Mouse (Mus musculus) limb, embryonic 15.5 days (tissue): ENCODE measurements around the gene Tex37. TPM values are rescaled to one million over a fixed set of nuclear protein-coding genes. Genes with fewer than 3 reads are reported as not detected.

Source experiments
- ATAC-seq: fragments of 200-750 bp; cut with Nextera tagmentation; 2 replicates; pipeline ENCODE4 v1.8.0; 2017; ENCODE audit warnings: low read depth, moderate TSS enrichment; ENCODE audit not compliant: insufficient number of reproducible peaks, low FRiP score, low TSS enrichment
- H3K27ac ChIP-seq: fragments of 300-500 bp; sonication (generic); 2 replicates; pipeline ENCODE4 v1.5.1; 2015; ENCODE audit warnings: moderate library complexity, mild to moderate bottlenecking, inconsistent platforms
- H3K27me3 ChIP-seq: fragments of 300-500 bp; sonication (generic); 2 replicates; pipeline ENCODE4 v1.6.1; 2015; ENCODE audit warnings: inconsistent platforms
- H3K36me3 ChIP-seq: fragments of 300-500 bp; sonication (generic); 2 replicates; pipeline ENCODE4 v1.6.1; 2015; ENCODE audit warnings: inconsistent platforms
- H3K4me1 ChIP-seq: fragments of 300-500 bp; sonication (generic); 2 replicates; pipeline ENCODE4 v1.6.1; 2015; ENCODE audit warnings: inconsistent platforms
- H3K4me2 ChIP-seq: fragments of 300-500 bp; sonication (generic); 2 replicates; pipeline ENCODE4 v1.6.1; 2015; ENCODE audit warnings: mild to moderate bottlenecking, inconsistent platforms
- H3K4me3 ChIP-seq: fragments of 300-500 bp; sonication (generic); 2 replicates; pipeline ENCODE4 v1.5.1; 2015; ENCODE audit warnings: mild to moderate bottlenecking, inconsistent platforms
- H3K9ac ChIP-seq: fragments of 300-500 bp; sonication (generic); 2 replicates; pipeline ENCODE4 v1.6.1; 2015; ENCODE audit warnings: inconsistent platforms
- H3K9me3 ChIP-seq: fragments of 300-500 bp; sonication (generic); 2 replicates; pipeline ENCODE4 v1.6.1; 2016; ENCODE audit warnings: inconsistent platforms
- WGBS: fragments of 180-500 bp; shearing (Covaris S2); methylation state at CpG from one replicate; pipeline ENCODE4 v1.1.7; 2015; 5-methylcytosine and 5-hydroxymethylcytosine counted together
- polyA plus RNA-seq: library from polyadenylated mRNA; unstranded; fragments of >200 nt; fragmentation: Nextera tagmentation; extraction: Ambion mirVana; gene quantifications from 2 replicates; pipeline ENCODE4 v1.2.1, GENCODE M21; 2015

The Tex37 gene
- polyA plus RNA-seq, 1 experiment from 2014 or later, result not detected

DNA sequence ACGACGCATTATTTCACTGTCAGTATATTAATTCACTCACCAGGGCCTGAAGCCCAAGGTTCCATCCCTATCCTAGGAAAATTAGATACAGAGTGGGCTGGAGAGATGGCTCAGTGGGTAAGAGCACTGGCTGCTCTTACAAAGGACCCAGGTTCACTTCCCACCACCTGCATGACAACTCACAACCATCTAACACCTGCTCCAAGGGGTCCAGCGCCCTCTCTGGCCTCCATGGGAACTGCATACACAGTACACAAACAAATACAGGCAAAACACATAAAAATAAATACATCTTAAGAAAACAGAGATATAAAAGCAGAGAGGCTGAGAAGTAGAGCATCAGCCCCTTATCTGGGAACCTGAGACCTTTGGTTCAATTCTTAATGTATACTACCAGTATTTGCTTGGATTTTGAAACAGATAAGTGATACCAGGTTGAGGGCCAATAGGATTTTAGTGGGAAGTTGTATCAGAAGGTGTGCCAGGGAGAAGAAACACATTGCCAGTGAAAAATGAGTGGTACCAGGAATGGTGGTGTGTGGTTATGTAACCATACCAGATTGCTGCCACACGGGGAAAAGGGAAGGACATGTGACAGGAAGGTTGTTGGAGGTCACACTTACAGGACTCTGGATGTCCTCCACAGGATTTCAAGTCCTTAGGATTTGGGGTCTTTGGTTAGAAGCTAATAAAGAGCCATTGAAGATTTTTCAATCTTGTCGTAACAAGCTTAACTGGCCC lies 44.5 kb downstream of the Tex37 start:
- WGBS, result 76% methylated on average over 5 of the region's 5 CpGs

DNA sequence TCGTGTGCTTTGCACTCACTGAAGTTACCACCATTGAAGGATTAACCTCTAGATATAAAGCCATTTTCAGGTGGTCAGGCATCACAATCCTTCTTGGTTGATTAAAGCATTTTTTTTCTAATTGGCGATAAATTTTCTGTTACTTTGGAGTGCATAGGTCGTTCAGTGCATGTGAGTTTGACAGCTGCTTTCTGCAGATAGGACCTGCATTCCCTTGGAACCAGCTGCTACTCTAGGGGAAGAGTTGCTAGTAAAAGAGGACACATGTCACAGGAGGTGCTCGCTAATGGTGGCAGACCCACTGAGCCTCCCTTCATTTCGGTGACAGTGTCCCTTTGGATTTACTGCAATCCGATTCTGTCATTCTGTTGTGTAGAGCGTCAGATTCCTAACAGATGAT lies 46.2 kb downstream of the Tex37 start:
- no peak overlapping the region for H3K4me3 ChIP-seq
- H3K4me2 ChIP-seq, result no peak overlapping the region
- no peak overlapping the region for H3K27ac ChIP-seq
- no peak for ATAC-seq
- no peaks in the 10 kb centered on the region; the same call in 1 of the 2 replicates for H3K36me3 ChIP-seq
- H3K9me3 ChIP-seq, result no peaks in the 10 kb centered on the region
- H3K4me1 ChIP-seq, result no peaks in the 10 kb centered on the region; the same call in 1 of the 2 replicates
- no peaks in the 10 kb centered on the region for H3K27me3 ChIP-seq
- 79% methylated on average over 7 of the region's 7 CpGs for WGBS
- H3K9ac ChIP-seq, result no peak overlapping the region

More for the DNA sequence above, 44.5 kb downstream of the Tex37 start:
- Histone ChIP-seq H3K9me3 (no peaks in the 10 kb centered on the region), H3K9ac (no peak overlapping the region), H3K4me1 (no peaks in the 10 kb centered on the region; the same call in 1 of the 2 replicates), H3K27ac (no peak overlapping the region), H3K27me3 (no peaks in the 10 kb centered on the region), H3K4me2 (no peak overlapping the region), H3K4me3 (no peak overlapping the region), H3K36me3 (peaks cover 7% of the 10 kb centered on the region)
- no peak for ATAC-seq

DNA sequence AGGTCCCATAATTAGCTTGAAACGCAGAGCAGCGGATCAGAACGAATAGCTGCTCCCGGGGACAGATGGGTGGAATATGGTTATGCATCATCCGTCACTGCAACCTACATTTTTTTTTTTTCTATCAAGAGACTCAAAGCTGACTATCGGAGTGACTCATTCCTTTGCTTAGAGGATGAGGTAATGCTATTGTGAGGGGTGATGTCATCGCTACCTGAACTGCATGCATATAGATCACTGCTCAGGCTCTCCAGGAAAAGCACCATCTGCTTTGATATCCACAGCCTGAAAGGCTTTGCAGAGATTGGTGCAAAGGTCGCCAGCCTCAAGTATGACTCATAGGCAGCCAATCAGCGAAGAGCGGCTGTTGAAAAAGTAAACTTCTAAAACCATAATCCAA lies 46.6 kb downstream of the Tex37 start:
- no peak overlapping the region for H3K9ac ChIP-seq
- 74% methylated on average over 10 of the region's 10 CpGs for WGBS
- ATAC-seq, result no peak
- H3K36me3 ChIP-seq, result no peaks in the 10 kb centered on the region; the same call in 1 of the 2 replicates
- no peak overlapping the region for H3K27ac ChIP-seq
- no peaks in the 10 kb centered on the region for H3K27me3 ChIP-seq
- H3K4me2 ChIP-seq, result no peak overlapping the region
- no peak overlapping the region for H3K4me3 ChIP-seq
- H3K9me3 ChIP-seq, result no peaks in the 10 kb centered on the region
- no peaks in the 10 kb centered on the region; the same call in 1 of the 2 replicates for H3K4me1 ChIP-seq

DNA sequence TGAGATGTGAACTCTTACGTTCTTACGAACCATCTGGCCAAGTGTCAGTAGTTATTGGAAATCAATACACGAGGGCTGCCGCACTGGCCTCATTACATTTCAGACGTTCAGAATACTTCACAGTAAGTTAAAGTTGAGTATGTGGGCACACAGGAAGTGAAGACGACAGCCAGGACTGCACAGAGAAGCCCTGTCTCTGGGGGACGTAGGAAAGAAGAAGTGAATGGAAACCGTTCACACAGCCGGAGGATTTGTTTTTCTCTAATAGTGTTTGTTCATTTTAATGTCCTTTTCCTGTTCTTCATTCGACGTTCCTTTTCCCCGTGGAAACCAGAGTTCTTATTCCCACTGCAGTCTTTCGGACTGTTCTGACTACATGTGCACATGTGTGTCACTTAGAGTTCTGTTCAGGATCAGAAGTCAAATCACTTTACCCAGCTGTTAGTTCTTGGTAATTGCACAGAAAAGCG lies 47.2 kb downstream of the Tex37 start:
- Histone ChIP-seq H3K4me3 (no peak overlapping the region), H3K27ac (no peak overlapping the region), H3K36me3 (no peaks in the 10 kb centered on the region; the same call in 1 of the 2 replicates), H3K4me1 (no peaks in the 10 kb centered on the region; the same call in 1 of the 2 replicates), H3K9ac (no peak overlapping the region), H3K27me3 (no peaks in the 10 kb centered on the region), H3K9me3 (no peaks in the 10 kb centered on the region), H3K4me2 (no peak overlapping the region)
- no peak for ATAC-seq
- 59% methylated on average over 14 of the region's 14 CpGs for WGBS

DNA sequence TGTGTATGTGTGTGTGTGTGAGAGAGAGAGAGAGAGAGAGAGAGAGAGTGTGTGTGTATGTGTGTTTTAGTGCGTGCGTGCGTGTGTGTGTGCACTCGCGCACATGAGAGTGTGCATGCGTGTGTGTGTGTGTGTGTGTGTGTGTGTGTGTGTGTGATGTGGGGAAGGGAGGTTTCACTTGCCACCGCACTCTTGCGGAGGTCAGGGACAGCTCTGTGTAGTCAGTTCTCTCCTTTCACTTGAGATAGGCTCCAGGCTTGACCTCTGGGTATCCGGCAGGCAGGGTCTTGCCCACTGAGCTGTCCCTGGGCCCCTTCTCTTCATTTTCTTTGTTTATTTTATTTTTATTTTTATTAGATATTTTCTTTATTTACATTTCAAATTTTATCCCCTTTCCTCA lies 51.4 kb downstream of the Tex37 start:
- WGBS, result 96% methylated on average over 9 of the region's 9 CpGs
- no peak for ATAC-seq
- no peak overlapping the region for H3K27ac ChIP-seq

DNA sequence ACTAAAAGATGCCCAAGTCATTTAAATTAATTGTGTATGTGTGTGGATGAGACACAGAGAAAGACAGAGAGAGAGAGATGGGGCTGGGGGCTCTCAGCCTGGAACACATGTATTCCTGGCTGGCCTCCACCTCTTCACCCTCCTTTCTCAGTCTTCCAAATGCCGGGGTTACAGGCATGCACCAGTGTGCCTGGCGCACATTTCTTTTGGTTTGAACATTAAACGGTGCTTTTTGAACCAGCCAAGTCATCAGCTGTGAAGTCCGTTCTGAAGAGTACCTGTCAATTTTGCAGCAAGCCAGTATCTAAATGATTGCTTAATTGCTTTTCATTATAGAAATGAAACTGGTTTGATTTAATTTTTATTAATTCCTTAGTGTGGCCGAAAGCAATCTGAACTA lies 52.0 kb downstream of the Tex37 start:
- Histone ChIP-seq H3K4me3 (no peak overlapping the region), H3K9me3 (no peaks in the 10 kb centered on the region), H3K9ac (no peak overlapping the region), H3K27ac (no peak overlapping the region), H3K4me2 (no peak overlapping the region), H3K4me1 (no peaks in the 10 kb centered on the region), H3K36me3 (peaks cover 5% of the 10 kb centered on the region; the same call in 1 of the 2 replicates), H3K27me3 (no peaks in the 10 kb centered on the region)
- 72% methylated on average over 5 of the region's 5 CpGs for WGBS
- ATAC-seq, result no peak

More for the DNA sequence above, 51.4 kb downstream of the Tex37 start:
- Histone ChIP-seq H3K27me3 (no peaks in the 10 kb centered on the region), H3K9me3 (no peaks in the 10 kb centered on the region), H3K4me2 (no peak overlapping the region), H3K36me3 (peaks cover 5% of the 10 kb centered on the region; the same call in 1 of the 2 replicates), H3K9ac (no peak overlapping the region), H3K4me3 (no peak overlapping the region), H3K4me1 (no peaks in the 10 kb centered on the region; the same call in 1 of the 2 replicates)

DNA sequence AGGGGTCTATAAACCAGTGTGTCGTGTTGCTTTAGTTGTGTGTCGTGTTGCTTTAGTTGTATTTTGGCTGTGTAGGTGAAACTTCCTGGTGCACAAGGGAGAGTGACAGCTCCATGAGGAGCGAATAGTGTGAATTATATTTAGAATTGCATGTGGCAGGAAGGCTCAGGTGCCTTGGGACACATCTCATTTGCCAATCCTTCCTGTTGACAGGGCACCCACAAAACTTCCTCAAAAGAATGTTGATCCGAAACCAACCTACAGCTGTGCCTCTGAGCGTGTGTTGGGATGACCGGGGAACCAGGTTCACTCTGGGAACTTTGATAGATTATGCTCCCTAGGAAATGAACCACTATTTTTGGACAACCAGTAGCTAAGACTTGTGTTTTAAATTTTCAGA lies 54.4 kb downstream of the Tex37 start:
- 82% methylated on average over 6 of the region's 6 CpGs for WGBS
- Histone ChIP-seq H3K4me3 (no peak overlapping the region), H3K9me3 (no peaks in the 10 kb centered on the region), H3K36me3 (peaks cover 17% of the 10 kb centered on the region), H3K4me1 (no peaks in the 10 kb centered on the region), H3K27me3 (no peaks in the 10 kb centered on the region), H3K4me2 (no peak overlapping the region), H3K27ac (no peak overlapping the region), H3K9ac (no peak overlapping the region)
- no peak for ATAC-seq

Other genes with a start within 250 kb of the Tex37 start
- gene Rpia, start 126.7 kb downstream of the Tex37 start, polyA plus RNA-seq, result 1.6 and 2.4 TPM in 2 replicates
- gene Eif2ak3, start 74.4 kb downstream of the Tex37 start, polyA plus RNA-seq, result 13.1 and 16.9 TPM in 2 replicates
- gene Foxi3, start 37.6 kb upstream of the Tex37 start, polyA plus RNA-seq, result 0.76 and 0.82 TPM in 2 replicates
- 8.3 and 9.9 TPM in 2 replicates for gene Thnsl2, start 225.5 kb upstream of the Tex37 start, polyA plus RNA-seq